Mouse (Mus musculus) forebrain, embryonic 16.5 days (tissue): ENCODE results near the gene Fktn. TPM values are rescaled to one million over a fixed set of nuclear protein-coding genes. Genes with fewer than 3 reads are reported as not detected.
"Not testable (repeated sequence)": the region's sequence is repeated elsewhere in the genome, so short reads cannot be mapped to it uniquely, and the experiment has no call there.

Experiments used
- ATAC-seq: fragments of 200-750 bp; cut with Nextera tagmentation; 2 replicates; pipeline ENCODE4 v1.8.0; 2017; ENCODE audit warnings: mild to moderate bottlenecking, moderate library complexity
- H3K27ac ChIP-seq: fragments of 300-500 bp; sonication (generic); 2 replicates; pipeline ENCODE4 v1.5.1; 2014; ENCODE audit warnings: low read length, control low read depth
- H3K27me3 ChIP-seq: fragments of 300-500 bp; sonication (generic); replicated peaks from 2 replicates; pipeline ENCODE4 v1.6.1; 2014; ENCODE audit warnings: low read length; ENCODE audit not compliant: control insufficient read depth, insufficient read depth
- H3K36me3 ChIP-seq: fragments of 300-500 bp; sonication (generic); 2 replicates; pipeline ENCODE4 v1.6.1; 2014; ENCODE audit not compliant: control insufficient read depth, insufficient read depth
- H3K4me1 ChIP-seq: fragments of 300-500 bp; sonication (generic); replicated peaks from 2 replicates; pipeline ENCODE4 v1.6.1; 2014; ENCODE audit warnings: low read length; ENCODE audit not compliant: control insufficient read depth, insufficient read depth
- H3K4me2 ChIP-seq: fragments of 300-500 bp; sonication (generic); 2 replicates; pipeline ENCODE4 v1.6.1; 2014; ENCODE audit warnings: mild to moderate bottlenecking, low read length, control low read depth
- H3K4me3 ChIP-seq: fragments of 300-500 bp; sonication (generic); replicated peaks from 2 replicates; pipeline ENCODE4 v1.5.1; 2014; ENCODE audit warnings: mild to moderate bottlenecking, low read length, control low read depth
- H3K9ac ChIP-seq: fragments of 300-500 bp; sonication (generic); replicated peaks from 2 replicates; pipeline ENCODE4 v1.6.1; 2014; ENCODE audit warnings: low read depth, low read length, control low read depth
- H3K9me3 ChIP-seq: fragments of 300-500 bp; sonication (generic); 2 replicates; pipeline ENCODE4 v1.6.1; 2016; ENCODE audit warnings: low read length; ENCODE audit not compliant: control insufficient read depth
- WGBS: fragments of 180-500 bp; shearing (Covaris S2); extraction: QIAGEN DNeasy Blood & Tissue Kit; methylation state at CpG from one replicate; pipeline ENCODE4 v1.1.7; 2014; 5-methylcytosine and 5-hydroxymethylcytosine counted together
- polyA plus RNA-seq: library from polyadenylated mRNA; unstranded; fragments of >200 nt; fragmentation: Nextera tagmentation; extraction: Ambion mirVana; gene quantifications from 2 replicates; pipeline ENCODE4 v1.2.1, GENCODE M21; 2015

Fktn gene
- 22.2 and 23.4 TPM in 2 replicates for polyA plus RNA-seq

- Histone ChIP-seq H3K4me2 (peak within 1 kb of the TSS; percentile 55), H3K4me3 (peak within 1 kb of the TSS; percentile 68), H3K36me3 (no peaks in the 10 kb centered on the region), H3K4me1 (peaks cover 11% of the 10 kb centered on the region), H3K9me3 (no peaks in the 10 kb centered on the region), H3K9ac (peak within 1 kb of the TSS; percentile 67), H3K27me3 (no peaks in the 10 kb centered on the region), H3K27ac (peak within 1 kb of the TSS; percentile 88)
- 4% methylated on average over 7 of the region's 7 CpGs for WGBS
- peak; percentile 79 for ATAC-seq
Measured at GRCm38 (mm10) chr4:53713704-53714050, at the start of gene Fktn. Gene Fktn (plus strand): TSS chr4:53713998.

GRCm38 (mm10) chr4:53682092-53682491 lies 31.7 kb upstream of the Fktn start:
- Histone ChIP-seq H3K27me3 (no peaks in the 10 kb centered on the region), H3K4me2 (no peak overlapping the region), H3K36me3 (peaks cover 27% of the 10 kb centered on the region), H3K9ac (no peak overlapping the region), H3K4me3 (no peak overlapping the region), H3K27ac (no peak overlapping the region), H3K4me1 (no peaks in the 10 kb centered on the region), H3K9me3 (no peaks in the 10 kb centered on the region)
- 93% methylated on average over 8 of the region's 8 CpGs for WGBS
- ATAC-seq: no peak

- Histone ChIP-seq H3K36me3 (peaks cover 6% of the 10 kb centered on the region; the same call in 1 of the 2 replicates), H3K4me2 (no peak overlapping the region), H3K27ac (no peak overlapping the region), H3K4me1 (no peaks in the 10 kb centered on the region), H3K9ac (no peak overlapping the region), H3K4me3 (no peak overlapping the region), H3K9me3 (no peaks in the 10 kb centered on the region), H3K27me3 (no peaks in the 10 kb centered on the region)
- WGBS: 95% methylated on average over 4 of the region's 4 CpGs
- no peak for ATAC-seq
Measured at GRCm38 (mm10) chr4:53688965-53689364, 24.8 kb upstream of the Fktn start.

GRCm38 (mm10) chr4:53691418-53691817 lies 22.4 kb upstream of the Fktn start:
- no peak for ATAC-seq
- Histone ChIP-seq H3K36me3 (peaks cover 6% of the 10 kb centered on the region; the same call in 1 of the 2 replicates), H3K4me1 (no peaks in the 10 kb centered on the region), H3K9ac (no peak overlapping the region), H3K4me3 (no peak overlapping the region), H3K9me3 (no peaks in the 10 kb centered on the region), H3K27me3 (no peaks in the 10 kb centered on the region), H3K27ac (no peak overlapping the region), H3K4me2 (no peak overlapping the region)
- 50% methylated on average over 1 of the region's 1 CpGs for WGBS

GRCm38 (mm10) chr4:53709166-53709565 lies 4.6 kb upstream of the Fktn start:
- not testable (repeated sequence) for H3K27ac ChIP-seq, H3K36me3 ChIP-seq, H3K4me2 ChIP-seq, H3K9ac ChIP-seq, ATAC-seq, H3K27me3 ChIP-seq, H3K4me1 ChIP-seq, H3K4me3 ChIP-seq, H3K9me3 ChIP-seq

GRCm38 (mm10) chr4:53710021-53710420 lies 3.8 kb upstream of the Fktn start:
- peaks cover 6% of the 10 kb centered on the region for H3K4me1 ChIP-seq
- no peak for ATAC-seq
- no peaks in the 10 kb centered on the region for H3K27me3 ChIP-seq
- H3K36me3 ChIP-seq: no peaks in the 10 kb centered on the region
- no peak overlapping the region for H3K27ac ChIP-seq
- no peak overlapping the region for H3K4me2 ChIP-seq
- 92% methylated on average over 2 of the region's 2 CpGs for WGBS
- no peak overlapping the region for H3K9ac ChIP-seq
- H3K9me3 ChIP-seq: no peaks in the 10 kb centered on the region
- no peak overlapping the region for H3K4me3 ChIP-seq

- no peak overlapping the region for H3K4me2 ChIP-seq
- no peaks in the 10 kb centered on the region for H3K27me3 ChIP-seq
- no peaks in the 10 kb centered on the region for H3K36me3 ChIP-seq
- peaks cover 11% of the 10 kb centered on the region for H3K4me1 ChIP-seq
- no peak overlapping the region for H3K4me3 ChIP-seq
- no peak for ATAC-seq
- no peaks in the 10 kb centered on the region for H3K9me3 ChIP-seq
- no peak overlapping the region for H3K27ac ChIP-seq
- no peak overlapping the region for H3K9ac ChIP-seq
- WGBS: 94% methylated on average over 6 of the region's 6 CpGs
Measured at GRCm38 (mm10) chr4:53710555-53711328, 3.1 kb upstream of the Fktn start.

- H3K4me3 ChIP-seq: peak overlapping the region; percentile 68
- 7% methylated on average over 58 of the region's 58 CpGs for WGBS
- peak overlapping the region; percentile 55 for H3K4me2 ChIP-seq
- H3K36me3 ChIP-seq: no peaks in the 10 kb centered on the region
- H3K27me3 ChIP-seq: no peaks in the 10 kb centered on the region
- peak; percentile 96 for ATAC-seq
- H3K4me1 ChIP-seq: peaks cover 11% of the 10 kb centered on the region
- no peaks in the 10 kb centered on the region for H3K9me3 ChIP-seq
- H3K9ac ChIP-seq: peak overlapping the region; percentile 67
- peak overlapping the region; percentile 88 for H3K27ac ChIP-seq
Measured at GRCm38 (mm10) chr4:53714051-53714814, 435 bp downstream of the Fktn start.

- ATAC-seq: no peak
- no peak overlapping the region for H3K4me2 ChIP-seq
- H3K9me3 ChIP-seq: no peaks in the 10 kb centered on the region
- no peaks in the 10 kb centered on the region for H3K27me3 ChIP-seq
- peaks cover under 1% of the 10 kb centered on the region; the same call in 1 of the 2 replicates for H3K36me3 ChIP-seq
- H3K9ac ChIP-seq: no peak overlapping the region
- H3K4me3 ChIP-seq: no peak overlapping the region
- peaks cover 11% of the 10 kb centered on the region for H3K4me1 ChIP-seq
- H3K27ac ChIP-seq: no peak overlapping the region
Measured at GRCm38 (mm10) chr4:53715977-53716376, 2.2 kb downstream of the Fktn start.
